Mouse (Mus musculus): ENCODE data around the gene Stx1a.
A peak's percentile ranks its signal among the peaks of the same experiment; 100 is the strongest.

Stx1a gene

GRCm38 (mm10) chr5:135086871-135087270 is 63.6 kb downstream of the Stx1a start:
- DNase-seq (ENCODE audit: low spot score) = no peak

- DNase-seq (ENCODE audit: low spot score) = peak; percentile 24
Observed at GRCm38 (mm10) chr5:135089653-135090052, 66.4 kb downstream of the Stx1a start, which contains the start of gene Mlxipl. Gene Mlxipl, plus strand, starts transcription at chr5:135089890.
